Mouse (Mus musculus) testis, adult 2 months (tissue): Measurements from ENCODE around the gene Upk1a. TPM values are rescaled to one million over a fixed set of nuclear protein-coding genes. Genes with fewer than 3 reads are reported as not detected.

Experiments
- H3K27ac ChIP-seq: fragments of 200-500 bp; 2 replicates; pipeline ENCODE4 v1.5.1; 2012; ENCODE audit warnings: low read depth, low read length; ENCODE audit not compliant: control insufficient read depth, insufficient read depth
- H3K27me3 ChIP-seq: fragments of 200-500 bp; 2 replicates; pipeline ENCODE4 v1.6.1; 2012; ENCODE audit warnings: mild to moderate bottlenecking, low read length, moderate library complexity; ENCODE audit not compliant: control insufficient read depth, insufficient read depth
- H3K36me3 ChIP-seq: fragments of 200-500 bp; 2 replicates; pipeline ENCODE4 v1.6.1; 2012; ENCODE audit warnings: mild to moderate bottlenecking, low read length; ENCODE audit not compliant: control insufficient read depth, insufficient read depth
- H3K4me1 ChIP-seq: fragments of 200-500 bp; 2 replicates; pipeline ENCODE4 v1.6.1; 2012; ENCODE audit warnings: low read length; ENCODE audit not compliant: control insufficient read depth, insufficient read depth
- H3K4me3 ChIP-seq: fragments of 200-500 bp; 2 replicates; pipeline ENCODE4 v1.5.1; 2012; ENCODE audit warnings: low read depth, mild to moderate bottlenecking, low read length, moderate library complexity, mixed read lengths; ENCODE audit not compliant: control insufficient read depth
- CTCF ChIP-seq: fragments of 200-500 bp; IDR thresholded peaks from 2 replicates; pipeline ENCODE4 v1.5.1; 2012; ENCODE audit warnings: low read depth, mild to moderate bottlenecking, inconsistent platforms, low read length, moderate library complexity; ENCODE audit not compliant: control insufficient read depth, insufficient read depth, insufficient replicate concordance
- POLR2A ChIP-seq: fragments of 200-500 bp; IDR thresholded peaks from 2 replicates; pipeline ENCODE4 v1.6.1; 2012; ENCODE audit warnings: low read depth, mild to moderate bottlenecking, inconsistent platforms, low read length, moderate library complexity; ENCODE audit not compliant: control insufficient read depth
- polyA plus RNA-seq: library from polyadenylated mRNA; depleted of rRNA; stranded (reverse); fragments of >200 nt; gene quantifications from 2 replicates; pipeline ENCODE4 v1.2.3, GENCODE M21; 2012; rRNA removed

Gene Upk1a
- 6.5 TPM in 2 replicates for polyA plus RNA-seq

DNA sequence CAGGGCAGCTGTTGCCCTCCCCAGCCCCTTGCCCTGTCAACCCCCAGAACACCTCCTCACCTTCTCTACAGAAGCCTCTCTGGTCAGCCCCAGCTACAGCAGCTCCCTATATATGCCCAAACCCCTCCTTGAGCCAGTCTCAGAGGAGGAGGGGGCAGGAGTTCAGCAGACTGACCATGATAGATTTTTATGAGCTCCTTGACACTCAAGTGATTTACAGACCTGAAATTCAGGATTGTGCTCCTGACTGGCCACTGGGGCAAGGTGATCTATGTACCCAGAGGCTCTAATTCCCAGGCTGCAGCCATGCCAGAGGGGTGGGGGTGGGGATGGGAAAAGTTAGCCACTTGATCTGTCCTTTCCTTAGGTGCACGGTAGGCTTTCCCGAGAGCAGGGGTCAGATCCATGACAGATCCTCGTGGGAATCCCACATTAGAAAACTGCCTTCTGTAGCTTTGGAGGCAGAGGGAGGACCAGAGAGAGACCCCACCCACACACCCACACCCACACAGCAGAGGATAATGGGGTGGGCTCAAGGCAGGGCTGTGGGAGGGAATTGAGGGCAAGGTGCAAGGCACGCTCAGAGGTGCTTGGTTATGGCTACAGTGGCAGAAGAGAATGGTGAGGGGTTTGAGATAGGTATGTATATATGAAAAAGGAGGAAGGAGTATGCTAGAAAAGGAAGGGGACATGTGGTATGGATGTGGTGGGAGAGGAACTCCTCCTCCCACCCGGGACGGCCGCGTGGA is at the start of gene Upk1a:
Gene Upk1a (minus strand): TSS at position 194 of the 749 bp plus-strand sequence.
- H3K27ac ChIP-seq, result no peak within 1 kb of the TSS

GRCm38 (mm10) chr7:30649591-30650540 is 37.2 kb upstream of the Upk1a start, which contains the start of gene Rbm42:
TSS of gene Rbm42 (minus strand) at chr7:30650317.
- H3K4me1 ChIP-seq, result peaks cover 5% of the 10 kb centered on the region
- TF ChIP-seq POLR2A (peak; percentile 77), CTCF (no peak)
- peak within 1 kb of the TSS; percentile 81 for H3K27ac ChIP-seq
- no peaks in the 10 kb centered on the region for H3K36me3 ChIP-seq
- H3K27me3 ChIP-seq, result no peaks in the 10 kb centered on the region
- peak within 1 kb of the TSS; percentile 96 for H3K4me3 ChIP-seq

More for the DNA sequence above, at the start of gene Upk1a:
- Histone ChIP-seq H3K27me3 (no peaks in the 10 kb centered on the region), H3K36me3 (no peaks in the 10 kb centered on the region), H3K4me1 (peaks cover 3% of the 10 kb centered on the region; the same call in 1 of the 2 replicates), H3K4me3 (no peak within 1 kb of the TSS)
- TF ChIP-seq CTCF (no peak), POLR2A (no peak)

- Histone ChIP-seq H3K36me3 (no peaks in the 10 kb centered on the region; the same call in 1 of the 2 replicates), H3K4me1 (peaks cover 8% of the 10 kb centered on the region), H3K27me3 (no peaks in the 10 kb centered on the region), H3K27ac (no peak overlapping the region), H3K4me3 (no peak overlapping the region)
- TF ChIP-seq CTCF (no peak), POLR2A (no peak)
Observed at GRCm38 (mm10) chr7:30639083-30639482, 26.4 kb upstream of the Upk1a start.

GRCm38 (mm10) chr7:30636395-30636794 is 23.7 kb upstream of the Upk1a start:
- Histone ChIP-seq H3K36me3 (no peaks in the 10 kb centered on the region), H3K27me3 (no peaks in the 10 kb centered on the region), H3K4me1 (peaks cover 13% of the 10 kb centered on the region), H3K4me3 (peak overlapping the region; percentile 82), H3K27ac (no peak overlapping the region)
- TF ChIP-seq POLR2A, result no peak
- no peak for TF ChIP-seq CTCF

DNA sequence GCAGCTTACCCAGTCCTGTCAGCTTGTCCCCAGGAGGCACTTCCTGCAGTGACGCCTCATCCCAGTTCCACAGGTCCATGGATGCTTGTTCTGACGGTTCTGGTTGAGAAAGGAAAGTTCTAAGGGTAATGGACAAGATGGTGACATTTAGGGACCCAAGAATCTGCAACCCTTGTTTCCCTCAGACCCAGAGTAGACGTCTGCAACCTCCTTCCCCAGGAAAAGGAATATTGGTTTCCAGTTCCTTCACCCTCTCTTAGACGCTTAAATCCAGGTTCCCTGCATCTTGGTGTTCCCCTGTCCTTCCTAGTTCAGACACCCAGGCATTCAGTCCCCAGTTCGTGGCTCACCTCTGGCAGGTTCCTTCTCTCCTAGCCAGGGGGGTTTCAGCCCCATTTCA is 23.1 kb upstream of the Upk1a start, which contains the start of gene Etv2:
Gene Etv2 (minus strand): TSS at position 101 of the 400 bp plus-strand sequence.
- Histone ChIP-seq H3K27me3 (no peaks in the 10 kb centered on the region), H3K4me1 (peaks cover 13% of the 10 kb centered on the region), H3K4me3 (peak within 1 kb of the TSS; percentile 82), H3K36me3 (no peaks in the 10 kb centered on the region), H3K27ac (no peak within 1 kb of the TSS)
- TF ChIP-seq POLR2A (no peak), CTCF (no peak)

DNA sequence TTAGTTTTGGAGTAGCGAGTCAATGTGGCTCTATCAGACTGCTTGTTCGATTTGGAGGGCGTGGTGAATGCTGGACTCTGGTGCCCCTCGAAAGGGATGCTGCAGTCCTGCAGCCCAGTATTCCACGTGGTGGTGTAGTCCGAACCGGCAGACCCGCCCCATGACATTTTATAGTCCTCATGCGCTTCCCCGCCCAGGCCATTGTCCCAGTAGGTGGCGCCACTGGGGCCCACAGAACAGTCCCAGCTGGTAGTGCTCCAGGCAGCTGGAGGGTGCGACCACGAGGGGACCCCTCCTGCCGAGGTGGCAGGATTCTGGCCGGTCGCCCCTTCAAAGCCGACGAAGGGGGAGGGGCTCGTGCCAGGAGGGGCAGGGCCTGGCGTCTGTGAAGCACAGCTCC is 22.0 kb upstream of the Upk1a start:
- Histone ChIP-seq H3K4me3 (peak overlapping the region; percentile 82), H3K27ac (no peak overlapping the region), H3K4me1 (peaks cover 13% of the 10 kb centered on the region), H3K36me3 (no peaks in the 10 kb centered on the region), H3K27me3 (no peaks in the 10 kb centered on the region)
- 0 out of 2 replicates have a peak, but pooled peaks have one; percentile 13 for TF ChIP-seq POLR2A
- TF ChIP-seq CTCF, result peak; percentile 58; the same call in 1 of the 2 replicates
